Mouse (Mus musculus) kidney, postnatal 14 days (tissue): ENCODE results near the gene Gm20532.
A peak's percentile ranks its signal among the peaks of the same experiment; 100 is the strongest.

ENCODE experiments used
- DNase-seq: peaks from one replicate; pipeline ENCODE4 v3.0.0; 2022; ENCODE audit warnings: mixed read lengths

Gene Gm20532

GRCm38 (mm10) chr2:26661768-26662508 is 75.5 kb downstream of the Gm20532 start:
- DNase-seq = no peak

GRCm38 (mm10) chr2:26662509-26662882 is 76.1 kb downstream of the Gm20532 start:
- no peak for DNase-seq

DNA sequence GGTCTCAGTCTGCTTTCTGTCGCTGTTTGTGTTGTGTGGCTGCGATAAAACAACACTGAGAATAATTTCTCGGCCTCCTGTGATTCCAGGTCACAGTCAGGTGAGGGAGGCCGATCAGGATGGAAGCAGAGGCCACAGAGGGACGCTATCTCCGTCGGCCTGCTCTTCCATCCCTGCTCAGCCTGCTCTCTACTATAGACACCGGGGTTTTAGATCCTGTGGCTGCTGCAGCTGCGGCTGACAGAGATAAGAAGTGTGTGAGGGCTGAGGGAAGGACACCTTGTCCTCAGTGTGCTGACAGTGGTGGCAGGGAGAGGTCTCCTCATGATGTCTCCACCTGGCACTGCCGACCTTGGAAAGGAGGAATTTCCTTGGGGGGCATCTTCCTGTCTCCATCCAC is 76.7 kb downstream of the Gm20532 start:
- DNase-seq = no peak

DNA sequence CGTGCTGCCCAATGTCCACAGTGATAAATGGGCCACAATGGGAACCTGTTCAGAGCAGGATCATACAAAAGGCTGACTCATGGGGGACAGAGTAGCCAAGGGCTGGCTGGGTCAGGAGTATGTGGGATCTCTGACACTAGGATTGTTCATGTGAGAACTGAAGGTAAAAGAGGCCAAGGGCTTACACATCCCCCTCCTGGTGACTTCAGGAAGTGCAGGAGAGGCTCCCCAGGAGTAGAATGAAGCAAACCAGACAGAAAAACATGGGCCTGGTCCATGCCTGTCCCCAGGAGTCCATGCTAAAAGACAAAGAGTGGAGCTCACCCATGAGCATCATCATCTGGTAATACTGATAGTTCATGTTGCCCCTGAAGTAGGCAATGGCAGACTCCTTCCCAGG is 77.1 kb downstream of the Gm20532 start:
- DNase-seq = peak; percentile 61

DNA sequence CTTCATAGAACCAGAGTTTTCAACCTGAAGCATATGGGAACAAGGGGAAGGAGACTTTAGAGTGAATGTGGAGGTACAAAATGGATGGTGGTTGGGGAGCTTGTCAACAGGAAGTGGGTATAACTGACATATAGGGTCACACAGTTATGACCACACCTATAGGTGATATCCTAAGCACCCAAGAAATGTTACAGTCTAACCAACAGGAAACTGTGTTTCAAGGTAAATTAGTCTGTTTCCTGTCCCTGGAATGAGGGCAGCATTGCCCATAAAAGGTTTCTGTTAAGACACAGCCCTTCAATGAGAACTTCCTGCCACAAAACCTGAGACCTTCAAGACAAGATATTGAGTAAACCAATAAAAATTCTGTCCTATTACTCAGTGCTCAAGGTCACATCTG is 82.3 kb downstream of the Gm20532 start:
- no peak for DNase-seq

DNA sequence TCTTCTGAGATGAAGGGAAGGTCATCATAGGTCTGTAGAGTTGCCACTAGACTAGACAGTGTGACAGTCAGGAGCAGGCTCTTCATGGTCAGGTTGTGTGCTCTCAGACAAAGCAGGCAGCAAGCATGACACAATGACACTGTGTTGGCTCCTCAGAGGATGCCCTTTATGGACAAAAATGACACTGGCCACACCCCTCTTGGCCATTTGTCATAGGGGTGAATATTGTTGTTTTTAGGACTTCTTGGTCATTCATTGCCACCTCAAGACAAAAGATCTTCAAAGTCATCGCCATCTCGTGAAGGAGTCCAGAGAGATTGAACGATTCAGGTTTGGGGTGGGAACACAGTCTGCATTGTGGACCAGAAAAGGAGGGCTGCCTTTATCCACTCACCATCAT is 84.7 kb downstream of the Gm20532 start, which contains the start of gene Lcn4:
Lcn4 (minus strand) TSS at position 101 of the 400 bp plus-strand sequence.
- DNase-seq = no peak
